Mouse (Mus musculus) NIH3T3 (cell line): Measurements from ENCODE around the gene Acp1.

ENCODE experiments used
- DNase-seq: peaks from one replicate; pipeline ENCODE4 v3.0.0-alpha.2; 2012; ENCODE audit warnings: low read depth

The Acp1 gene

GRCm38 (mm10) chr12:30911261-30912047 lies at the start of gene Acp1, which contains the start of gene Sh3yl1:
TSS of gene Acp1 (minus strand) at chr12:30911589.
TSS of gene Sh3yl1 (plus strand) at chr12:30911668.
- peak; percentile 96 for DNase-seq

- no peak for DNase-seq
Observed at GRCm38 (mm10) chr12:30944197-30944596, 32.8 kb upstream of the Acp1 start.

- no peak for DNase-seq
Observed at GRCm38 (mm10) chr12:30943057-30943986, 31.9 kb upstream of the Acp1 start.

GRCm38 (mm10) chr12:30936899-30937298 lies 25.5 kb upstream of the Acp1 start:
- no peak for DNase-seq

- no peak for DNase-seq
Observed at GRCm38 (mm10) chr12:30933299-30933698, 21.9 kb upstream of the Acp1 start.

- no peak for DNase-seq
Observed at GRCm38 (mm10) chr12:30928182-30928581, 16.8 kb upstream of the Acp1 start.

GRCm38 (mm10) chr12:30922401-30922800 lies 11.0 kb upstream of the Acp1 start:
- peak; percentile 30 for DNase-seq

GRCm38 (mm10) chr12:30912840-30913239 lies 1.5 kb upstream of the Acp1 start:
- DNase-seq, result no peak

- peak; percentile 28 for DNase-seq
Observed at GRCm38 (mm10) chr12:30912048-30912381, 626 bp upstream of the Acp1 start.

GRCm38 (mm10) chr12:30910860-30911259 lies 529 bp downstream of the Acp1 start:
- DNase-seq, result peak; percentile 65

GRCm38 (mm10) chr12:30909881-30910280 lies 1.5 kb downstream of the Acp1 start:
- no peak for DNase-seq

GRCm38 (mm10) chr12:30908658-30909057 lies 2.7 kb downstream of the Acp1 start:
- no peak for DNase-seq

GRCm38 (mm10) chr12:30897039-30897438 lies 14.3 kb downstream of the Acp1 start:
- no peak for DNase-seq

- no peak for DNase-seq
Observed at GRCm38 (mm10) chr12:30891438-30891837, 20.0 kb downstream of the Acp1 start.

GRCm38 (mm10) chr12:30890067-30890466 lies 21.3 kb downstream of the Acp1 start:
- DNase-seq, result peak; percentile 79

GRCm38 (mm10) chr12:30888003-30888402 lies 23.4 kb downstream of the Acp1 start:
- DNase-seq, result no peak

GRCm38 (mm10) chr12:30885891-30886290 lies 25.5 kb downstream of the Acp1 start:
- no peak for DNase-seq

GRCm38 (mm10) chr12:30884622-30885230 lies 26.7 kb downstream of the Acp1 start:
- DNase-seq, result no peak

- DNase-seq, result no peak
Observed at GRCm38 (mm10) chr12:30883986-30884621, 27.3 kb downstream of the Acp1 start, which contains the start of gene Alkal2. TSS of gene Alkal2 (plus strand) at chr12:30884322.

GRCm38 (mm10) chr12:30883592-30883985 lies 27.8 kb downstream of the Acp1 start:
- DNase-seq, result no peak

- no peak for DNase-seq
Observed at GRCm38 (mm10) chr12:30879447-30879846, 31.9 kb downstream of the Acp1 start.

GRCm38 (mm10) chr12:30865781-30866180 lies 45.6 kb downstream of the Acp1 start:
- peak; percentile 8 for DNase-seq
